Mouse (Mus musculus) gastrocnemius, postnatal 14 days (tissue): Measurements from ENCODE around the gene Ddx10. TPM values are rescaled to one million over a fixed set of nuclear protein-coding genes. Genes with fewer than 3 reads are reported as not detected.

Experiments
- DNase-seq: peaks from one replicate; pipeline ENCODE4 v3.0.0; 2021; ENCODE audit warnings: mixed read lengths
- intact Hi-C: fragments of 180-260 bp; cut with DNase I; formaldehyde crosslinking; loops from one replicate; pipeline ENCODE4 v1.15.1; 2025; ENCODE audit warnings: low total_unique reads
- long read RNA-seq, 2 experiments: library from polyadenylated mRNA; stranded (forward); transcript quantifications; one replicate each; pipeline ENCODE4 v2.0.0; 2021
- total RNA-seq, 2 experiments: library from RNA; stranded (reverse); gene quantifications; 2 replicates each; pipeline ENCODE4 v1.2.3; 2021

Gene Ddx10
- 1 to 10 TPM; 8.2 to 9.7 TPM for total RNA-seq
- long read RNA-seq, experiment 1, partial matches to known transcripts = 0 of 5 reads
- long read RNA-seq, experiment 1, other reads (novel, unspliced or antisense) = 1 of 5 reads
- long read RNA-seq, experiment 2, transcript Ddx10-201 (18 exons, 3,128 nt) = major isoform, 12 of 15 reads
- long read RNA-seq, experiment 2, partial matches to known transcripts = 1 of 15 reads
- long read RNA-seq, experiment 2, other reads (novel, unspliced or antisense) = 2 of 15 reads

- peak; percentile 97 for DNase-seq
- intact Hi-C loops = no loop called here
These were observed at the start of gene Ddx10 for GRCm38 (mm10) chr9:53247953-53248397. Gene Ddx10 (minus strand): TSS chr9:53248053.

GRCm38 (mm10) chr9:53292833-53293232 lies 45.0 kb upstream of the Ddx10 start:
- no peak for DNase-seq
- intact Hi-C loops = no loop called here

- intact Hi-C loops = no loop called here
- DNase-seq = no peak
These were observed 42.2 kb upstream of the Ddx10 start for GRCm38 (mm10) chr9:53290006-53290405.

GRCm38 (mm10) chr9:53286793-53287192 lies 38.9 kb upstream of the Ddx10 start:
- intact Hi-C loops = no loop called here
- no peak for DNase-seq

- intact Hi-C loops = no loop called here
- DNase-seq = no peak
These were observed 31.1 kb upstream of the Ddx10 start for GRCm38 (mm10) chr9:53278997-53279396.

GRCm38 (mm10) chr9:53276381-53276780 lies 28.5 kb upstream of the Ddx10 start:
- no peak for DNase-seq
- intact Hi-C loops = no loop called here

GRCm38 (mm10) chr9:53272714-53273113 lies 24.9 kb upstream of the Ddx10 start:
- intact Hi-C loops = no loop called here
- DNase-seq = no peak

GRCm38 (mm10) chr9:53272207-53272606 lies 24.4 kb upstream of the Ddx10 start:
- intact Hi-C loops = no loop called here
- no peak for DNase-seq

- DNase-seq = no peak
- intact Hi-C loops = no loop called here
These were observed 23.6 kb upstream of the Ddx10 start for GRCm38 (mm10) chr9:53271281-53272022.

- intact Hi-C loops = no loop called here
- DNase-seq = no peak
These were observed 21.6 kb upstream of the Ddx10 start for GRCm38 (mm10) chr9:53269466-53269755.

GRCm38 (mm10) chr9:53268731-53269465 lies 21.0 kb upstream of the Ddx10 start:
- no peak for DNase-seq

GRCm38 (mm10) chr9:53268036-53268435 lies 20.2 kb upstream of the Ddx10 start:
- no peak for DNase-seq
- intact Hi-C loops = no loop called here

More at GRCm38 (mm10) chr9:53268731-53269465, 21.0 kb upstream of the Ddx10 start:
- intact Hi-C loops = no loop called here

GRCm38 (mm10) chr9:53265589-53265988 lies 17.7 kb upstream of the Ddx10 start:
- intact Hi-C loops = no loop called here
- no peak for DNase-seq

GRCm38 (mm10) chr9:53264387-53264786 lies 16.5 kb upstream of the Ddx10 start:
- intact Hi-C loops = no loop called here
- DNase-seq = no peak

GRCm38 (mm10) chr9:53258199-53258598 lies 10.3 kb upstream of the Ddx10 start:
- no peak for DNase-seq
- intact Hi-C loops = loop anchor here (5.0 kb wide), 1 partner anchor 139 kb away; no protein-coding TSS in a partner anchor

GRCm38 (mm10) chr9:53257772-53258171 lies 9.9 kb upstream of the Ddx10 start:
- DNase-seq = no peak
- intact Hi-C loops = loop anchor here (5.0 kb wide), 1 partner anchor 140 kb away; no protein-coding TSS in a partner anchor

- no peak for DNase-seq
- intact Hi-C loops = loop anchor here (5.0 kb wide), 1 partner anchor 141 kb away; no protein-coding TSS in a partner anchor
These were observed 8.9 kb upstream of the Ddx10 start for GRCm38 (mm10) chr9:53256690-53257305.

GRCm38 (mm10) chr9:53254368-53254767 lies 6.5 kb upstream of the Ddx10 start:
- intact Hi-C loops = no loop called here
- peak; percentile 64 for DNase-seq

- intact Hi-C loops = no loop called here
- no peak for DNase-seq
These were observed 337 bp downstream of the Ddx10 start for GRCm38 (mm10) chr9:53247516-53247915.

- intact Hi-C loops = no loop called here
- no peak for DNase-seq
These were observed 29.7 kb downstream of the Ddx10 start for GRCm38 (mm10) chr9:53218181-53218580.
